Mouse (Mus musculus) testis, adult 2 months (tissue): Measurements from ENCODE around the gene Hoxa3.

Source experiments
- CTCF ChIP-seq: fragments of 200-500 bp; IDR thresholded peaks from 2 replicates; pipeline ENCODE4 v1.5.1; 2012; ENCODE audit warnings: low read depth, mild to moderate bottlenecking, inconsistent platforms, low read length, moderate library complexity; ENCODE audit not compliant: control insufficient read depth, insufficient read depth, insufficient replicate concordance
- POLR2A ChIP-seq: fragments of 200-500 bp; IDR thresholded peaks from 2 replicates; pipeline ENCODE4 v1.6.1; 2012; ENCODE audit warnings: low read depth, mild to moderate bottlenecking, inconsistent platforms, low read length, moderate library complexity; ENCODE audit not compliant: control insufficient read depth

DNA sequence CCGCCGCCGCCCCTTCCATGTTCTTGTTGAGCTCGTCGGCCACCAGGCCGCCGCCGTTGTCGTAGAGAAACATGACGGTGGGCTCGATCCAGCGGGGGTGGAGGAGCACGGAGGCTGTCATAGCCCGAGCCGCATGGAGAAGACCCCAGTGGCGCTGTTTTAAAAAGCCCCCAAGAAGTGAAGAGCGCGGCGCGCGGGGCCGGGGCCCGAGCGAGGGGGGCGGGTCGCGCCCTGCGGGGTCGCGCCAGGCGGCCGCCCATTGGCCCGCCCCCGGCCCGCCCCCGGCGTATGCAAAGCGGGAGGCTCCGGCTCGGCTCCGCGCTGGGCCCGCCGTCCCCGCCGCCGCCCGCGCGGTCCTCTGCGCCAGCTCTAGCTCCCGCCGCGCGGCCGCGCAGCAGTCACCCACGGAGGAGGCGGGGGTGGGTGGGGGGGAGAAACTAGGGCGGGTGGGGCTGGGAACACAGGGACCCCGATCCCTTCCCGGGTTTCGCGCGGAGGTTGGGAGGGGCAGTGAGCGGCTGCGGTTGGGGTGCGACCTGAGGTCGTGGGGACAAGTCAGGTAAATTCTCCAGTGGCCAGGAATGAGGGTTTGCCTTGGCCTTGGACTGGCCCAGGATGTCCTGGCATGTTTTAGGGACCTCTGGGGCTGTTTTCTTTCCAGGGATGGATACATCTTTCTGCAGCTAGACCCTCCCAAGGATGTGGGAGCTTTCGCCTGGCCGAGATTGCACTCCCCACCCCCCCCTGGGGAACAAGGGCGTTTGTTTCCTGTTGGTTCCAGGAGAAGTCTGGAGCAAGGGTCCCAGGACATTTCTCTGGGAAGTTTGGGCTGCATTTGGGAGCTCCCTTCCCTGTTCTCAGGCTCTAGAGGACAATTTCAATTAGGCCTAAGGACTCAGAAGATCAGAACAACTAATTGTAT, 47.8 kb upstream of the Hoxa3 start, which contains the start of gene Hoxa13:
- TF ChIP-seq CTCF (no peak), POLR2A (no peak)
